Mouse (Mus musculus) heart, postnatal 0 days (tissue): ENCODE results near the gene Rnls.

Source experiments
- CTCF ChIP-seq: IDR thresholded peaks from 2 replicates; pipeline ENCODE4 v1.5.1; 2016; ENCODE audit warnings: antibody characterized with exemption, control low read depth, low read depth
- EP300 ChIP-seq: IDR thresholded peaks from 2 replicates; pipeline ENCODE4 v1.6.1; 2016; ENCODE audit warnings: antibody characterized with exemption, low read depth

DNA sequence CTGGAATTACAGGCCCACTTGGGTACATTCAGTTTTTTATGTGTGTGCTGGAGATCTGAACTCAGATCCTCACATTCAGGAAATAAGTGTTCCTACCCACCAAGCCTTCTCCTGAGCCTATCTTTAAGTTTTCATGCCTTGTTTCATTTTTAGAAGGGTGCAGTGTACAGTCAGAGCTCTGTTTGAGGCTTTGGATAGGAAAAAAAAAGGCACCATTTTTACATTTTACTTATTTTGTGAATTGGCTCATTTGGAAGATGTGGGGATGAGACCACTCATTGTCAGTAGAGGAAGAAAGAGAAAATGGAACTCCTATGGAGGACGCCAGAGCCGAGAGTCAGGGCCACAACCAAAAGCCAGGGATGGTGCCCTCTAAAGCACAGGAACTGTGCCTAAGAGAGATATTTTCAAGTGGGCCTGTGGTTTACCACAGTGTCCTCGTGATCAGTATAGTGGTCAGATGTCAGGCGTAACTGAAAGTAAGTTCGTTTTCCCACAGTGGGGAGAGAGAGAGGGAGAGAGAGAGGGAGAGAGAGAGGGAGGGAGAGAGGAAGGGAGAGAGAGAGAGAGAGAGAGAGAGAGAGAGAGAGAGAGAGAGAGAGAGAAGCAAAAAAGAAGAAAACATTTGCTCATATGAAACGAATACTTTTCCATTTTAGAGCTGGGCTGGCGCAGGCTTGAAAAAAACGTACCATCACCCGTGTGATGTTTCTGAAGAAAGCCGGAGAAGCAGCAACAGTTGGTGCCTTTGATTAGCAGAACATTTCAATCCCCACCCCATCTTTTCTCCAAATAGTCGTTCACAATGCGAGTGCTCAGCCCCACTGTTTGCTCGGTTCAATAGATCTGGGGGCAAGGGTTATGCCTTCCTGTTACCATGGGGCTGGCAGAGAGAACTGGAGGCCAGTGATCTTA, 290.7 kb downstream of the Rnls start:
- TF ChIP-seq CTCF = no peak
- no peak for TF ChIP-seq EP300
